Mouse (Mus musculus): ENCODE data around the gene Avpr1a.

Gene Avpr1a

GRCm38 (mm10) chr10:122447861-122448716 is at the start of gene Avpr1a:
Gene Avpr1a (plus strand): TSS chr10:122448499.
- no peak for DNase-seq

- no peak for DNase-seq
Observed at GRCm38 (mm10) chr10:122402270-122402669, 46.0 kb upstream of the Avpr1a start.

GRCm38 (mm10) chr10:122406333-122406732 is 42.0 kb upstream of the Avpr1a start:
- DNase-seq, result no peak

- no peak for DNase-seq
Observed at GRCm38 (mm10) chr10:122408697-122409409, 39.4 kb upstream of the Avpr1a start.

GRCm38 (mm10) chr10:122410791-122411190 is 37.5 kb upstream of the Avpr1a start:
- no peak for DNase-seq

- no peak for DNase-seq
Observed at GRCm38 (mm10) chr10:122432690-122433089, 15.6 kb upstream of the Avpr1a start.

- DNase-seq, result peak in 1 of 2 experiments; percentile 58
Observed at GRCm38 (mm10) chr10:122447275-122447674, 1.0 kb upstream of the Avpr1a start.

- no peak for DNase-seq
Observed at GRCm38 (mm10) chr10:122448717-122449611, 665 bp downstream of the Avpr1a start.

GRCm38 (mm10) chr10:122449856-122450255 is 1.6 kb downstream of the Avpr1a start:
- DNase-seq, result no peak

GRCm38 (mm10) chr10:122453466-122453865 is 5.2 kb downstream of the Avpr1a start:
- no peak for DNase-seq

- no peak for DNase-seq
Observed at GRCm38 (mm10) chr10:122455793-122456192, 7.5 kb downstream of the Avpr1a start.

GRCm38 (mm10) chr10:122476846-122477245 is 28.5 kb downstream of the Avpr1a start:
- no peak for DNase-seq

GRCm38 (mm10) chr10:122498551-122498950 is 50.3 kb downstream of the Avpr1a start:
- no peak for DNase-seq

- no peak for DNase-seq
Observed at GRCm38 (mm10) chr10:122499306-122499705, 51.0 kb downstream of the Avpr1a start.
